Mouse (Mus musculus) liver, embryonic 16.5 days (tissue): ENCODE measurements around the gene Pde3b. TPM values are rescaled to one million over a fixed set of nuclear protein-coding genes. Genes with fewer than 3 reads are reported as not detected.
"Not testable (repeated sequence)": the region's sequence is repeated elsewhere in the genome, so short reads cannot be mapped to it uniquely, and the experiment has no call there.

Experiments used
- ATAC-seq: fragments of 200-750 bp; cut with Nextera tagmentation; 2 replicates; pipeline ENCODE4 v1.8.0; 2017; ENCODE audit warnings: low read depth, mild to moderate bottlenecking, moderate number of reproducible peaks, moderate library complexity
- H3K27ac ChIP-seq: fragments of 300-500 bp; sonication (generic); 2 replicates; pipeline ENCODE4 v1.5.1; 2014; ENCODE audit warnings: mild to moderate bottlenecking, low read length
- H3K27me3 ChIP-seq: fragments of 300-500 bp; sonication (generic); 2 replicates; pipeline ENCODE4 v1.6.1; 2014; ENCODE audit warnings: low read depth, low read length, mixed read lengths; ENCODE audit not compliant: control insufficient read depth, insufficient read depth
- H3K36me3 ChIP-seq: fragments of 300-500 bp; sonication (generic); 2 replicates; pipeline ENCODE4 v1.6.1; 2014; ENCODE audit warnings: mild to moderate bottlenecking; ENCODE audit not compliant: control insufficient read depth, insufficient read depth
- H3K4me1 ChIP-seq: fragments of 300-500 bp; sonication (generic); 2 replicates; pipeline ENCODE4 v1.6.1; 2014; ENCODE audit warnings: low read depth, low read length, mixed read lengths; ENCODE audit not compliant: control insufficient read depth
- H3K4me2 ChIP-seq: fragments of 300-500 bp; sonication (generic); 2 replicates; pipeline ENCODE4 v1.6.1; 2014; ENCODE audit warnings: low read depth, low read length, mixed read lengths
- H3K4me3 ChIP-seq: fragments of 300-500 bp; sonication (generic); 2 replicates; pipeline ENCODE4 v1.5.1; 2014; ENCODE audit warnings: low read depth, mild to moderate bottlenecking, low read length
- H3K9ac ChIP-seq: fragments of 300-500 bp; sonication (generic); 2 replicates; pipeline ENCODE4 v1.6.1; 2014; ENCODE audit warnings: low read depth, low read length
- H3K9me3 ChIP-seq: fragments of 300-500 bp; sonication (generic); replicated peaks from 2 replicates; pipeline ENCODE4 v1.6.1; 2016; ENCODE audit warnings: low read length; ENCODE audit not compliant: control insufficient read depth
- WGBS: fragments of 180-500 bp; shearing (Covaris S2); extraction: QIAGEN DNeasy Blood & Tissue Kit; methylation state at CpG from one replicate; pipeline ENCODE4 v1.1.7; 2014; ENCODE audit not compliant: insufficient replicate concordance; 5-methylcytosine and 5-hydroxymethylcytosine counted together
- polyA plus RNA-seq: library from polyadenylated mRNA; unstranded; fragments of >200 nt; fragmentation: Nextera tagmentation; extraction: Ambion mirVana; gene quantifications from 2 replicates; pipeline ENCODE4 v1.2.1, GENCODE M21; 2015

Pde3b gene
- 1.7 and 2.0 TPM in 2 replicates for polyA plus RNA-seq

DNA sequence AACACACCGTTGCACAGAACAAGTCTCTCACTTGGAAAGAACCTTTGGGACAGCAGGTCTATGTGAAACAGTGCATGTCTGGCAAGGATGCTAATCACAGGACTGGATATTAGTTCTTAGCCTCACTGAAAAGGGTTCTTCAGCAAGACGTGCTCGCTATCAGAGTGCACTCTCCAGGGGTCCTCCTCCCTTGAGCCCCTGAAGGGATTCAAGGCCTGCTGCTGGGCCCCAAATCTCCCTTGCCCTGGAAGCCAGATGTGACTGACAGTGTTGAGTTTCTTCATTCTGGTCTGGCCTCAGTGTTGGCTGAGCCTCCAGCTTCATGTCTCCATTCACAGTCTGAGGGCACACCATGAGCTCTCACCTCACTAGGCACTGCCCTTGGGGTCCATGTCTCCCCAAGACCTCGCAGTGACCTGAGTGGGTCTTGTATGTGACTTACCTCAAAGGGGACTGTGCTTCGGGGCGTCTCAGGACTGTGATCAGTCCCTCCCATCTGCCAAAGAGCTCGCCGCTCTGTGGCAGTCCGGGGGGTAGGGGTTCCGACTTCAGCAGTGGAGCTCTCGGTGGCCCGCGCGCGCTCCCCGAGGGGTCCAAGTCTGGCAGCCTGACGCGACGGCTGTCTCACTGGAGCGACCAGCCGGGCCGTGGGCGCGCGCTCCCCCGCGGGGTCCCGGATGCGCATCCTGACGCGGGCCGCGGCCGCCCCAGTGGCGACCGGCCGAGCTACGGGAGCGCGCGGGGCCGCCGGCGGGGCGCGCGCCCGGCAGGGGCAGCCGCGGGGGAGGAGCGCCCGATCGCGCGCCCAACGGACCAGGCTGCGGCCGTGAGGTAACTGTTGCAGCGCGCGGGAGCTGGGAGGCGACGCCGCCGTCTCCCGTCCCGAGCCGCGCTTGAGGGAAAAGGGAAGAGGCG is at the start of gene Pde3b:
TSS of gene Pde3b (plus strand) at position 861 of the 915 bp plus-strand sequence.
- no peaks in the 10 kb centered on the region for H3K36me3 ChIP-seq
- peak within 1 kb of the TSS; percentile 74 for H3K4me3 ChIP-seq
- H3K4me1 ChIP-seq, result no peaks in the 10 kb centered on the region; the same call in 1 of the 2 replicates
- H3K27ac ChIP-seq, result peak within 1 kb of the TSS; percentile 81
- peak within 1 kb of the TSS; percentile 79 for H3K9ac ChIP-seq
- H3K27me3 ChIP-seq, result peaks cover 23% of the 10 kb centered on the region
- no peaks in the 10 kb centered on the region for H3K9me3 ChIP-seq
- H3K4me2 ChIP-seq, result peak within 1 kb of the TSS; percentile 83
- 2% methylated on average over 68 of the region's 70 CpGs for WGBS
- peak; percentile 90 for ATAC-seq

GRCm38 (mm10) chr7:114402130-114402529 is 13.0 kb upstream of the Pde3b start:
- no peak overlapping the region for H3K9ac ChIP-seq
- 50% methylated on average over 3 of the region's 3 CpGs for WGBS

GRCm38 (mm10) chr7:114415336-114416020 is 397 bp downstream of the Pde3b start:
- Histone ChIP-seq H3K27me3 (peaks cover 23% of the 10 kb centered on the region), H3K4me2 (peak overlapping the region; percentile 83), H3K4me1 (no peaks in the 10 kb centered on the region; the same call in 1 of the 2 replicates), H3K27ac (peak overlapping the region; percentile 81), H3K36me3 (no peaks in the 10 kb centered on the region), H3K4me3 (peak overlapping the region; percentile 74), H3K9ac (peak overlapping the region; percentile 79), H3K9me3 (no peaks in the 10 kb centered on the region)
- under 1% methylated on average over 86 of the region's 103 CpGs for WGBS
- peak; percentile 58 for ATAC-seq

More at GRCm38 (mm10) chr7:114402130-114402529, 13.0 kb upstream of the Pde3b start:
- Histone ChIP-seq H3K27ac (no peak overlapping the region), H3K4me1 (no peaks in the 10 kb centered on the region), H3K36me3 (no peaks in the 10 kb centered on the region), H3K4me3 (no peak overlapping the region), H3K27me3 (no peaks in the 10 kb centered on the region), H3K4me2 (no peak overlapping the region), H3K9me3 (no peaks in the 10 kb centered on the region)
- ATAC-seq, result no peak

DNA sequence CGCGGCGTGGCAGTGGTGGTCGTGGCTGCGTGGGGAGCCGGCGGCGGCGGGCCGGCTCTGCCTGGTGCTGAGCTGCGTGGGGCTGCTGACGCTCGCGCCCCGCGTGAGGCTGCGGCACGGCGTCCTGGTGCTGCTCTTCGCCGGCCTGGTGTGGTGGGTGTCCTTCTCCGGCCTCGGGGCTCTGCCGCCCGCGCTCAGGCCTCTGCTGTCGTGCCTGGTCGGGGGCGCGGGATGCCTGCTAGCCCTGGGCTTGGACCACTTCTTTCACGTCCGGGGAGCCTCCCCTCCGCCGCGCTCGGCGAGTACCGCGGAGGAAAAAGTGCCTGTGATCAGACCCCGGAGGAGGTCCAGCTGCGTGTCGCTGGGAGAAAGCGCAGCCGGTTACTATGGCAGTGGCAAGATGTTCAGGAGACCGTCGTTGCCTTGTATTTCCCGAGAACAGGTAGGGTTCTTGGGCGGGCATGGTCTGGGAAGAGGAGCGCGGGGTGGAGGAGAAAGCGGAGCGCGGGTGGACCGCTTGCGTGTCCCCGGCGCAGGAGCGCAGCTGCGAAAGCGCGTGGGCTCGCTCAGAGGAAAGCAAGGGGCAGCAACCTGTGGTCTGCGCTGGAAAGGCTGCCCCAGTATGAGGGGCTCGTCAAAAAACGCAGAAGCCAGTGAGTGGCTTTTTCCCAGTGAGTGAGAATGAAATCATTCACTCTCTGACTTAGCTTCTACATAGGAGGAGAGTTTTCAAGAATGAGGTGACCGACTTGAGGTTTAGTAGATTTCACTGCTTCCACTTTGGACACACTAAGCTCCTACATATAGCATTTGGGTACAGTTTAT is 1.2 kb downstream of the Pde3b start:
- Histone ChIP-seq H3K9ac (peak overlapping the region; percentile 79), H3K36me3 (no peaks in the 10 kb centered on the region), H3K27me3 (peaks cover 23% of the 10 kb centered on the region), H3K4me2 (peak overlapping the region; percentile 83), H3K9me3 (no peaks in the 10 kb centered on the region), H3K4me3 (peak overlapping the region; percentile 74), H3K27ac (peak overlapping the region; percentile 81), H3K4me1 (no peaks in the 10 kb centered on the region; the same call in 1 of the 2 replicates)
- 0% methylated on average over 66 of the region's 66 CpGs for WGBS
- ATAC-seq, result peak; percentile 5; the same call in 1 of the 2 replicates

GRCm38 (mm10) chr7:114419331-114419730 is 4.2 kb downstream of the Pde3b start:
- H3K27me3 ChIP-seq, result peaks cover 20% of the 10 kb centered on the region
- H3K27ac ChIP-seq, H3K4me3 ChIP-seq, H3K4me2 ChIP-seq, H3K4me1 ChIP-seq, ATAC-seq, H3K9ac ChIP-seq, H3K36me3 ChIP-seq, H3K9me3 ChIP-seq: not testable (repeated sequence)
- 49% methylated on average over 3 of the region's 3 CpGs for WGBS

DNA sequence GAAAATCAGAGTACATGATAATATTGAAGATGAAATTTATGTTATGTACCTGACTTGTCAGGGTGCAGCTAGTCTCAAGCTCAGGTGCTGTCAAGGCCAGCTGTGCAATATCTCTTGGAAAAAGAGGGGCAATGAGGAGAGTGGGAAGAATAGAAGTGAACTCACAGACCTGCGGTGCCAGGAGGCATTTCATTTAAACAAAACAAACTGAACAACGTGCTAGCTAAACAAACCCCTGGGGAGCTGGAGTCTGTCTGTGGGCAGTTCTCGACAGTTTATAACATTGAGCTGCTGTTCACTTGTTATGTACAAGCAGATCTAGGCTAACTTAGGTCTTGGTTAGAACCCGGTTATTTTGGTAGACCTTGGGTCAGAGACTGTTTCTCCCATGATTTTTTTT is 5.8 kb downstream of the Pde3b start:
- no peaks in the 10 kb centered on the region for H3K36me3 ChIP-seq
- peaks cover 2% of the 10 kb centered on the region for H3K4me1 ChIP-seq
- peaks cover 8% of the 10 kb centered on the region for H3K27me3 ChIP-seq
- no peak overlapping the region for H3K9ac ChIP-seq
- 56% methylated on average over 4 of the region's 4 CpGs for WGBS
- H3K9me3 ChIP-seq, result no peaks in the 10 kb centered on the region
- H3K27ac ChIP-seq, result no peak overlapping the region
- H3K4me2 ChIP-seq, result no peak overlapping the region
- ATAC-seq, result no peak
- no peak overlapping the region for H3K4me3 ChIP-seq

GRCm38 (mm10) chr7:114422224-114422623 is 7.1 kb downstream of the Pde3b start:
- no peaks in the 10 kb centered on the region for H3K9me3 ChIP-seq
- H3K4me2 ChIP-seq, result no peak overlapping the region
- H3K27me3 ChIP-seq, result no peaks in the 10 kb centered on the region
- no peaks in the 10 kb centered on the region for H3K36me3 ChIP-seq
- WGBS, result 54% methylated on average over 3 of the region's 3 CpGs
- peaks cover 2% of the 10 kb centered on the region for H3K4me1 ChIP-seq
- no peak overlapping the region for H3K9ac ChIP-seq
- no peak overlapping the region for H3K4me3 ChIP-seq
- no peak for ATAC-seq
- H3K27ac ChIP-seq, result no peak overlapping the region

- no peak overlapping the region for H3K9ac ChIP-seq
- H3K36me3 ChIP-seq, result no peaks in the 10 kb centered on the region
- 73% methylated on average over 5 of the region's 5 CpGs for WGBS
- no peak for ATAC-seq
- H3K4me1 ChIP-seq, result peaks cover 2% of the 10 kb centered on the region
- no peaks in the 10 kb centered on the region for H3K27me3 ChIP-seq
- H3K27ac ChIP-seq, result no peak overlapping the region
- no peaks in the 10 kb centered on the region for H3K9me3 ChIP-seq
- H3K4me3 ChIP-seq, result no peak overlapping the region
- no peak overlapping the region for H3K4me2 ChIP-seq
Measured at GRCm38 (mm10) chr7:114429768-114430167, 14.7 kb downstream of the Pde3b start.
